Mouse (Mus musculus) adrenal gland, postnatal 36 days (tissue): ENCODE data around the gene Cspg4. TPM values are rescaled to one million over a fixed set of nuclear protein-coding genes. Genes with fewer than 3 reads are reported as not detected.
A peak's percentile ranks its signal among the peaks of the same experiment; 100 is the strongest.
"Not testable (repeated sequence)": the region's sequence is repeated elsewhere in the genome, so short reads cannot be mapped to it uniquely, and the experiment has no call there.

Source experiments
- DNase-seq, 2 experiments: peaks; one replicate each; pipeline ENCODE4 v3.0.0; 2021; ENCODE audit warnings: mixed read lengths in 1 of 2
- total RNA-seq, 2 experiments: library from RNA; stranded (reverse); gene quantifications; 2 replicates each; pipeline ENCODE4 v1.2.3; 2021

Cspg4 gene
- total RNA-seq, 2 experiments from 2014 or later = 9.7 to 12.0 TPM

GRCm38 (mm10) chr9:56891517-56892011, 26.7 kb downstream of the Cspg4 start:
- DNase-seq = peak; percentile 62 to 69

GRCm38 (mm10) chr9:56892111-56892510, 27.3 kb downstream of the Cspg4 start:
- DNase-seq = no peak

GRCm38 (mm10) chr9:56893313-56893712, 28.5 kb downstream of the Cspg4 start:
- DNase-seq = no peak

- DNase-seq = peak; percentile 54 to 71
Measured at GRCm38 (mm10) chr9:56894006-56894405, 29.2 kb downstream of the Cspg4 start.

GRCm38 (mm10) chr9:56896779-56897178, 31.9 kb downstream of the Cspg4 start:
- no peak for DNase-seq

- no peak for DNase-seq
Measured at GRCm38 (mm10) chr9:56899409-56899808, 34.6 kb downstream of the Cspg4 start.

- no peak for DNase-seq
Measured at GRCm38 (mm10) chr9:56900060-56900459, 35.2 kb downstream of the Cspg4 start.

- DNase-seq = no peak
Measured at GRCm38 (mm10) chr9:56900571-56900970, 35.7 kb downstream of the Cspg4 start.

- DNase-seq = no peak
Measured at GRCm38 (mm10) chr9:56901187-56901586, 36.4 kb downstream of the Cspg4 start.

GRCm38 (mm10) chr9:56903662-56904061, 38.8 kb downstream of the Cspg4 start:
- no peak for DNase-seq

GRCm38 (mm10) chr9:56907549-56907948, 42.7 kb downstream of the Cspg4 start:
- peak in 1 of 2 experiments; percentile 62 for DNase-seq

- DNase-seq = not testable (repeated sequence)
Measured at GRCm38 (mm10) chr9:56909991-56910390, 45.2 kb downstream of the Cspg4 start.

- DNase-seq = no peak
Measured at GRCm38 (mm10) chr9:56911017-56911416, 46.2 kb downstream of the Cspg4 start.

- no peak for DNase-seq
Measured at GRCm38 (mm10) chr9:56913991-56914390, 49.2 kb downstream of the Cspg4 start.

GRCm38 (mm10) chr9:56915116-56915515, 50.3 kb downstream of the Cspg4 start:
- DNase-seq = no peak

- no peak for DNase-seq
Measured at GRCm38 (mm10) chr9:56915695-56916410, 51.0 kb downstream of the Cspg4 start.

- no peak for DNase-seq
Measured at GRCm38 (mm10) chr9:56917131-56917530, 52.3 kb downstream of the Cspg4 start.

GRCm38 (mm10) chr9:56918466-56918865, 53.6 kb downstream of the Cspg4 start:
- DNase-seq = no peak

GRCm38 (mm10) chr9:56922746-56923145, 57.9 kb downstream of the Cspg4 start:
- no peak for DNase-seq

GRCm38 (mm10) chr9:56923841-56924650, 59.2 kb downstream of the Cspg4 start:
- peak; percentile 15 to 34 for DNase-seq

GRCm38 (mm10) chr9:56924651-56925027, 59.8 kb downstream of the Cspg4 start:
- peak; percentile 96 for DNase-seq

GRCm38 (mm10) chr9:56925291-56926024, 60.6 kb downstream of the Cspg4 start:
- DNase-seq = peak in 1 of 2 experiments; percentile 13

GRCm38 (mm10) chr9:56926025-56926360, 61.2 kb downstream of the Cspg4 start:
- DNase-seq = no peak
